Mouse (Mus musculus) left cerebral cortex, adult 18-20 months (tissue): Measurements from ENCODE around the gene Slc16a6. TPM values are rescaled to one million over a fixed set of nuclear protein-coding genes. Genes with fewer than 3 reads are reported as not detected.

ENCODE experiments used
- DNase-seq, 2 experiments: peaks; one replicate each; pipeline ENCODE4 v3.0.0; 2021 to 2022; ENCODE audit warnings: low spot score in 2 of 2, mixed read lengths in 1 of 2
- total RNA-seq, 2 experiments: library from RNA; stranded (reverse); gene quantifications; 2 replicates each; pipeline ENCODE4 v1.2.3; 2021

Gene Slc16a6
- total RNA-seq, 2 experiments from 2014 or later, result 8.9 to 11.3 TPM

- DNase-seq, result no peak
Measured at GRCm38 (mm10) chr11:109487991-109488684, 14.7 kb upstream of the Slc16a6 start.

- no peak for DNase-seq
Measured at GRCm38 (mm10) chr11:109487111-109487510, 13.7 kb upstream of the Slc16a6 start.

- peak; percentile 26 to 60 for DNase-seq
Measured at GRCm38 (mm10) chr11:109485398-109486045, 12.1 kb upstream of the Slc16a6 start.

- no peak for DNase-seq
Measured at GRCm38 (mm10) chr11:109480440-109480839, 7.0 kb upstream of the Slc16a6 start.

- DNase-seq, result no peak
Measured at GRCm38 (mm10) chr11:109479575-109480285, 6.3 kb upstream of the Slc16a6 start.

GRCm38 (mm10) chr11:109477606-109478380 lies 4.4 kb upstream of the Slc16a6 start:
- DNase-seq, result no peak

- DNase-seq, result no peak
Measured at GRCm38 (mm10) chr11:109476653-109477052, 3.3 kb upstream of the Slc16a6 start.

- DNase-seq, result no peak
Measured at GRCm38 (mm10) chr11:109476241-109476640, 2.8 kb upstream of the Slc16a6 start.

GRCm38 (mm10) chr11:109475717-109476116 lies 2.3 kb upstream of the Slc16a6 start:
- no peak for DNase-seq

GRCm38 (mm10) chr11:109474836-109475235 lies 1.4 kb upstream of the Slc16a6 start:
- no peak for DNase-seq

GRCm38 (mm10) chr11:109474086-109474742 lies 816 bp upstream of the Slc16a6 start:
- DNase-seq, result no peak

- no peak for DNase-seq
Measured at GRCm38 (mm10) chr11:109472821-109473170, 602 bp downstream of the Slc16a6 start.

- peak; percentile 24 to 31 for DNase-seq
Measured at GRCm38 (mm10) chr11:109472171-109472691, 1.2 kb downstream of the Slc16a6 start.

- no peak for DNase-seq
Measured at GRCm38 (mm10) chr11:109470921-109471861, 2.2 kb downstream of the Slc16a6 start.

- no peak for DNase-seq
Measured at GRCm38 (mm10) chr11:109470170-109470569, 3.2 kb downstream of the Slc16a6 start.

GRCm38 (mm10) chr11:109468133-109468532 lies 5.3 kb downstream of the Slc16a6 start:
- DNase-seq, result no peak

GRCm38 (mm10) chr11:109466987-109467386 lies 6.4 kb downstream of the Slc16a6 start:
- DNase-seq, result no peak

- no peak for DNase-seq
Measured at GRCm38 (mm10) chr11:109465068-109465467, 8.3 kb downstream of the Slc16a6 start.

- DNase-seq, result no peak
Measured at GRCm38 (mm10) chr11:109460586-109460985, 12.8 kb downstream of the Slc16a6 start.
